Mouse (Mus musculus): ENCODE results near the gene A930017K11Rik. TPM values are rescaled to one million over a fixed set of nuclear protein-coding genes. Genes with fewer than 3 reads are reported as not detected.

Gene A930017K11Rik
- 0.66 and 1.0 TPM in 2 replicates for polyA plus RNA-seq (2012; rRNA removed)

DNA sequence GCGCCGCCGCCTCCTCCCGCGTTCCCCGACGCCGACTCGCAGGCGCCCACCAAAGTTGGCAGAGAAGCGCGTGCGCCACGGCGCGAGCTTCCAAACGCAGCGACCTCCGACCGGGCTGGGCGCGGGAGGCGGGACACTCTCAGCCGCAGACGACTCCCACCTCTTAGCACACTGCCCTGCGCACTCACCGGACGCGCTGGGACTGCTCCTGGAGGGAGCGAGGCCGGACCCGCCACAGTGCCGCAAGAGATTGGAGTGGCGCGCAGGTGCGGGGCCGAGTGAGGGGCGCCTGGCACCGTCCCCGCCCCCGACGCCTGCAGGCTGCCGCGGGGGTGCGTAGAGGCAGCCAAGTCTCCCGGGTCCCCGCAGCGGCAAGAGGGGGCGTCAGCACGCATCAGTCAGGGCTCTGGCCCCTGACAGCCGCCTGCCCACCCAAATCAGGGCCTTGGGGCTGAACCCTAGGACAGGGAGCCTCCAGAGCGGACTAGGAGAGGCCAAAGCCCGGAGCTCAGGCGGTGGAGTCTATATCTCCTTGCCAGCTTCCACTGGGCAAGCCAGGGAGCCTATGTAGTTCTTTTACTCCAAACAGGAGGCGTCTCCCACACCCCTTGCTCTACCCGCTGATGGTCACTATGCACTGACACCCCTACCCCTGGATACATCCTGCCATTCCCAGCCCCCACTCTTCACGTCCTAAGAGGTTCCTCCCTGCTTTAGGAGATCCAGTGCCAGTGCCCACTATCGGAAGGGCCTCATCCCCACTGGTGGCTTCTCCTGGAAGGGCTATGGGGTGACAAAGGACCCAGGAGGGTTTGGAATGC is at the start of gene A930017K11Rik:
A930017K11Rik (minus strand) TSS at position 763 of the 821 bp plus-strand sequence.
- DNase-seq (ENCODE audit: low read depth): no peak
- no peak for TF ChIP-seq POLR2A (IDR thresholded peaks at IDR 0.05; ENCODE audit: borderline replicate concordance, extremely low read depth, insufficient read depth, insufficient read length, poor library complexity, severe bottlenecking)
- TF ChIP-seq CTCF (IDR thresholded peaks at IDR 0.05; ENCODE audit: borderline replicate concordance, extremely low read depth, insufficient read depth, insufficient read length): no peak

DNA sequence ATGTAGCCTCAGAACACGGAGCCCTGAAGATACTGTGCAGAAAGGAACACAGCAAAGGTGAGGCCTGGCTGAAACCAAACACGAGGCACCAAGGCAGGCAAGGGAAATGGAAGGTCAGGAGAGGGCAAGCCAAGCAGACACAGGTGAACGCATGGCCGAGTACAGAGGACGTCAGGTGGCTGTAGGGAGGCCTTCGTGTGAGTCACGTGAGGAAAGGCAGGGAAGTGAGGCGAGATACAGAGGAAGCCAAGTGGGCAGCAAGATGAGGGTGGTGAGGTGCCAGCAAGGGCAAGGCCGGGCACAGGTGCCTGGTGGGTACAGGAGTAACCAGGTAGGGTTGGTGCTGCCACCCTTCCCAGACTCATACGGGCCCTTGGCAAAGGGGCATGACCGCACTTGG is 46.1 kb upstream of the A930017K11Rik start:
- no peak for DNase-seq (ENCODE audit: low read depth)
- no peak for TF ChIP-seq CTCF (IDR thresholded peaks at IDR 0.05; ENCODE audit: borderline replicate concordance, extremely low read depth, insufficient read depth, insufficient read length)
- no peak for TF ChIP-seq POLR2A (IDR thresholded peaks at IDR 0.05; ENCODE audit: borderline replicate concordance, extremely low read depth, insufficient read depth, insufficient read length, poor library complexity, severe bottlenecking)

DNA sequence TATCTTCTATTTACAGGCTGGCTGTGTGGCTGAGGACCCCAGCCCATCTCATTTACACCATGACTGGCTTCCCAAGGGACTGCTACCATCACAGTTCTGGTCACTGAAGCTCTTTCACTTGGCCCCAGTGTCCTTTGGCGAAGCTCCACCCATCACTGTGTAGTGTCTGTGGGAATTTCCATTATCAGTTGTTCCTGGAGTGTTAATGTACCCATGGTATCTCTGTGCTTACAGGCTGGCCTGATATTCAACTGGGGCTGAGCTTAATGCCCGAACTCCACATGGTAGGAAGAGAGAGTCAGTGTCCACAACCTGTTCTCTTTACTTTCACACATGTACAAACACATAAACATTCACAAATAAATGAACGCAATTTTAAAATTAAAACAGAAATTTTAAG is 41.1 kb upstream of the A930017K11Rik start:
- DNase-seq (ENCODE audit: low read depth): no peak
- TF ChIP-seq POLR2A (IDR thresholded peaks at IDR 0.05; ENCODE audit: borderline replicate concordance, extremely low read depth, insufficient read depth, insufficient read length, poor library complexity, severe bottlenecking): no peak
- no peak for TF ChIP-seq CTCF (IDR thresholded peaks at IDR 0.05; ENCODE audit: borderline replicate concordance, extremely low read depth, insufficient read depth, insufficient read length)

DNA sequence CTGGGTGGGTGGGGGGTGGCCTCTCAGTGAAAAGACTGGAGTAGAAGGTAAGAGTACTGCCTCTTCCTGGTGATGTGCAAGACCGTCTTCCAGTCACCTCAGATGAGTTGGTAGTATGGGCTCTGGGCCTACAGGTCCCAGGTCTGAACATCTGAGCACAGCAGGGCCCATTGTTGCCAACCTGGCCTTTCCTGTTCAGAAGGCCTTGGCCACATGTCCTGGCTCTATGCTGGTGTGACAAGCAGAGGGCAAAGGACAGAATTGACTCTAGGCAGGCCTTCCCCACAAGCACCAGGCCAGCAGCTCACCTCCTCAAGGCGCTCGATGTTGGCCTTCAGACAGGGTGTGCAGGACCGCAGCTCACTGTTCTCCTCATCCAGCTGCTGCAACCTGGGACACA is 39.9 kb upstream of the A930017K11Rik start:
- TF ChIP-seq POLR2A (IDR thresholded peaks at IDR 0.05; ENCODE audit: borderline replicate concordance, extremely low read depth, insufficient read depth, insufficient read length, poor library complexity, severe bottlenecking) (no peak), CTCF (IDR thresholded peaks at IDR 0.05; ENCODE audit: borderline replicate concordance, extremely low read depth, insufficient read depth, insufficient read length) (no peak)
- no peak for DNase-seq (ENCODE audit: low read depth)

DNA sequence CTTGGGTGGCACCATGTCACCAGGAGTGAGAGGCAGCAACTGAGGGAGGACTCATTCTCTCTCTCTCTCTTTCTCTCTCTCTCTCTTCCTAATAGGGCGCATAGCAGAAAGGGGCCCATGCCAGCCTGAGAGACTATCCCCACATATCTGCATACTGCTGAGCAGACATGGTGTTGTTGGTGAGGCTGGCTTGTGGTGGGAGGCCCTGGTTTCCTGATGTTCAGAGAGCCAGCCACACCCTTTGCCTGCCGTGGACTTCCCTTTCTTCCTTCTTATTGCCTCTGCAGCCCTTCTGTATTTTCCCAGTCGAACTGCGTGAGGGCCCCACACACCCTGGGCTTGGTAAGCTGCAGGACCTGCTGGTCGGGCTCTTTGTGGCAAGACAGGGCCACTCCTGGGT is 38.0 kb upstream of the A930017K11Rik start:
- TF ChIP-seq POLR2A (IDR thresholded peaks at IDR 0.05; ENCODE audit: borderline replicate concordance, extremely low read depth, insufficient read depth, insufficient read length, poor library complexity, severe bottlenecking) (no peak), CTCF (IDR thresholded peaks at IDR 0.05; ENCODE audit: borderline replicate concordance, extremely low read depth, insufficient read depth, insufficient read length) (no peak)
- no peak for DNase-seq (ENCODE audit: low read depth)

DNA sequence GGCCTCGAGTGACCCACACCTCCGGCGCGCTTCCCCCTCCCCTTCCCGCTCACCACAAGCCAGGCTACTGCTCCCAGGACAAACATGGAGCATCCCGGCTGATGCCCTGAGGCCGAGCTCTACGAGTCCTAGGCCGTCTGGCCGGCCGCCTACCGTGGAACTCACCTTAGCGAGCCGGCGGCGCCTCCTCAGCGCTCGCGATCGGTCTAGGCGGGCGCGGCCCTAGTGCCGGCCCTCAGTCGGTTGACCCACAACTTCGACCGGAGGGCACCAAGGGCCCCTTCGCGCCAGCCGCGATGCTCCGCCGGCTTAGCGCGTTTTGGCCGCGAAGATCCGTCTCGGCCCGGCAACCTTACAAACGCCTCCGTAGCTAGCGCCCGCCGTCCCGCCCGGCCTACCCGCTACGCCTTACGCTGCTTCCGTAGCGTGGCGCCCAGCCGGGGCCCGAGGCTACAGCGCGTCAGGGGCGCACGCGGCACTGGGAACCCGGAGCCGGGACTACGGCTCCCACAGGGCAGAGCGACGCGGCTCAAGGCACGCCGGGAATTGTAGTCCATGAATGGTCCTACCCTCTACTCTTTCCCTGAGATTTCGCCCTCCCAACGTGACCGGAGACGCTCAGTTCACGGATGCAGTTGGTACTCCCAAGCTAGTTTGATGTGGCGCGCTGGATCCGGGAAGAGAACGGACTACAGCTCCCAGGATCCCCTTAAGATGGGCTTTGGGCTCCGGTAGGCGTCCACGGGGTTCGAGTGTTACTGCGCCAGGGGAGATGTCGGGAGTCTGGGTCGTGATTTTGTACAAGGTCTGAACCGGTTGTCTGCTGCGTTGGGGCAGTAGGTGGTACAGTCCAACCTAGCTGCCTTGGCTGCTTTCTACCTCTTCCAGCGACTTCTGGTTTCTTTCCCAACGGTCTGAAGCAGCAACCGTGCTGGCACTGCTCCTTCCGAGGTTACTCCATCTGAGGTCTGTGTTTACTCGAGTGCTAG is 33.2 kb upstream of the A930017K11Rik start, which contains the start of gene Capn15:
Capn15 (minus strand) TSS at position 491 of the 989 bp plus-strand sequence.
- TF ChIP-seq CTCF (IDR thresholded peaks at IDR 0.05; ENCODE audit: borderline replicate concordance, extremely low read depth, insufficient read depth, insufficient read length) (no peak), POLR2A (IDR thresholded peaks at IDR 0.05; ENCODE audit: borderline replicate concordance, extremely low read depth, insufficient read depth, insufficient read length, poor library complexity, severe bottlenecking) (peak; percentile 74; the same call in 1 of the 2 replicates)
- peak; percentile 99 for DNase-seq (ENCODE audit: low read depth)

DNA sequence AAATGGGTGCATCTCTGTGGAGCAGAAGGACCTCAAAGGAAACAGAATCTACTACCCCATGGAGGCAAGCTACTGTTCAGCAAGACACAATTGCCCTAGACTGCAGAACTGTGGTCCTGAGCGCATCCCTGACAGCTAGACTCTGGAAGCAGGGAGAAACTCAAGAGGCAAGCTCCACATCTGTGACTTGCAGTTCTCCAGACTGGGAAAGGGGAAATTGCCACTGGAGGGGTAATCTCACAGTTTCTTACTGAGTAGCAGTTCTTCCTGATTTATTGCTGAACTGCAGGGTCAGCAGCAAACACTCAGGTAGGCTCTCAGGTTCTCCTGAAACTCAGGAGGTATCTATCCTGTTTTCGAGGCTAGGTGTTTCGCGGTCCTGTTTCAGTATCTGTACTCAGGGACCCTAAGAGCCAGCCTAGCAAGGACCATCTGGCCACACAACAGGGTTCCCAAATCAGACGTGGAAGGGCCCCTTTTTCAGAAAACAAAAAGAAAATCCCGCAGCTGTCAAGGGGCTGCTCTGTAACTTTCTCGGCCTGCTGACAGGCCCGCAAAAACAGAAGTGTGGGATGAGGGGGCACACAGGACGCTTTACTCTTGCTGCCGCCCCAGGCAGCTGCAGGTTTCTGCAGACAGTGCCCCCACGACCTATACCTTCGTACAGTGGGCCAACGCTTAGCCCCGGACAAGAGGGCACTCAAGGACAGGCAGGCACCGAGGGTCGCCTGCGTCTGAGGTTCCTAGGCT is 32.4 kb upstream of the A930017K11Rik start:
- no peak for TF ChIP-seq POLR2A (IDR thresholded peaks at IDR 0.05; ENCODE audit: borderline replicate concordance, extremely low read depth, insufficient read depth, insufficient read length, poor library complexity, severe bottlenecking)
- no peak for TF ChIP-seq CTCF (IDR thresholded peaks at IDR 0.05; ENCODE audit: borderline replicate concordance, extremely low read depth, insufficient read depth, insufficient read length)
- DNase-seq (ENCODE audit: low read depth): peak; percentile 17

DNA sequence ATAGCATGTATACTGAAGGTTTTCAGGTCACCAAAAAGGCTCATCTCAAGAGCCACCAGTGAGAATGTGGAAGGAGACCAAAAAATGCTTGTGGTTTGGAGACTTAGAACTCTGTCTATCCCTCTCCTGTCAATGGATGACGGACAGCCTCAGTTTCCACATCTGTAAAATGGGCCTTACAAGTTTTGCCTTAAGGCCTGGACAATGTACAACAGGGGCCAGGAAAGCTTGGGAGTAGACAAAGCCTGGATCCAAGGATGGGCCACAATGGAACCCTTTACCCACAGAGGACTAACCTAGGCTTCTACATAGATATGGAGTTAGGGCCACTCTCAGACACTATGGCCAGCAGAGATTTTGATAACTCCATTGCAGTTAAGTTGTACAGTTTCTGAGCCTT is 31.7 kb upstream of the A930017K11Rik start:
- no peak for TF ChIP-seq POLR2A (IDR thresholded peaks at IDR 0.05; ENCODE audit: borderline replicate concordance, extremely low read depth, insufficient read depth, insufficient read length, poor library complexity, severe bottlenecking)
- no peak for DNase-seq (ENCODE audit: low read depth)

DNA sequence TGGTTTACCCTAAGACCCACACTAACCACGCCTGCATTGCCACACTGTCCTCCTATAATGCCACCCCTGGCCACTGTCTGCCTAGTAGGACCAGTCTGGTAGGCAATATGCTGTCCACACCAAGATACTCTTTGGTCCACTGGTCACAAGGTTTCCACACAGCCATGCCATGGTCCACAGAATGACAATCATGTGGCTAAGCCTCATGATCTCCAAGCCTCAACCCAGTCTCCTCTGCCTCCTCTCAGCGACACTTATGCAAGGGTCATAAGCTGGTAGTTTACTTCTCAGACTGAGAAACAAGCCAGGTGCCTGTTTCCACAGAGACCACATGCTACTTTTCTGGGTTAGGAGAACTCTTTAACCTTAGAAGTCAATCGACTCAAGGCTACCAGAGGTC is 30.5 kb upstream of the A930017K11Rik start:
- TF ChIP-seq POLR2A (IDR thresholded peaks at IDR 0.05; ENCODE audit: borderline replicate concordance, extremely low read depth, insufficient read depth, insufficient read length, poor library complexity, severe bottlenecking) (no peak), CTCF (IDR thresholded peaks at IDR 0.05; ENCODE audit: borderline replicate concordance, extremely low read depth, insufficient read depth, insufficient read length) (no peak)
- no peak for DNase-seq (ENCODE audit: low read depth)

DNA sequence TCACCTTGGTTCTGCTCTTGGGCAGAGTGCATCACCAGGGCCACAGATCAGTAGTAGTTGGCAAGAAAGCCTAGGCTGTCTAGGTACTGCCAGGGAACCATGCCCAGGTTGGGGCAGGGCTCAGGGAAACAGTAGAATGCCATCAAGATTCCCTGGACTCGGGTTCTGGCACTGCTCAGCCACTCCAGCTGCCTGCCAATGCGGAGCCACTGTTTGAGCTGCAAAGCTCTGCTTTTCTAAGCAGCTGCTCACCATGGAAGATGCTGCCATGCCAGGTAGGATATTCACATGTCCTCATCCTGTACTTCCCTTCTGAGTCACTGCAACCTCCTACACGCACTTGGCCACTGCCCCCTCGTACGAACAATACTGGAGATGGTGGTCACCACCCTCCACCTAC is 28.5 kb upstream of the A930017K11Rik start:
- no peak for TF ChIP-seq POLR2A (IDR thresholded peaks at IDR 0.05; ENCODE audit: borderline replicate concordance, extremely low read depth, insufficient read depth, insufficient read length, poor library complexity, severe bottlenecking)
- no peak for TF ChIP-seq CTCF (IDR thresholded peaks at IDR 0.05; ENCODE audit: borderline replicate concordance, extremely low read depth, insufficient read depth, insufficient read length)

More for the DNA sequence above, 28.5 kb upstream of the A930017K11Rik start:
- no peak for DNase-seq (ENCODE audit: low read depth)
